10 mouse cellular contexts compared by ENCODE assay signal in genomic region chr9:44342605-44343004, GRCm38 (mm10). TPM values are rescaled to one million over a fixed set of nuclear protein-coding genes. Genes with fewer than 3 reads are reported as not detected.
DNase-seq lines count a peak whose midpoint lies in the region; ATAC-seq and TF ChIP-seq lines count a peak whose summit lies in the region.
"Had no signal": no experiment of that assay in that cellular context is flagged by ENCODE, and none has a peak within 500 bp of the region (broad histone marks: within the 10 kb centered on the region; RNA-seq: fewer than 3 reads in every experiment).

No protein-coding gene starts in this region.

- peak overlapping the region; percentile 69; the same call in 1 of the 2 replicates for H3K4me2 ChIP-seq in midbrain, embryonic 12.5 days (replicated peaks)
- no peak overlapping the region for H3K4me2 ChIP-seq in midbrain, postnatal 0 days (ENCODE audit: low read depth, low read length, poor library complexity, severe bottlenecking)
- H3K4me2 ChIP-seq in intestine, embryonic 16.5 days (ENCODE audit: low read depth, low read length), result peak overlapping the region; percentile 62
- H3K4me2 ChIP-seq in stomach, embryonic 15.5 days, result peak overlapping the region; percentile 80

- intact Hi-C loops in heart, postnatal 14 days (cut with DNase I), result loop anchor here (5.0 kb wide), 2 partner anchors 95 to 210 kb away; partner anchors contain the start of gene Mcam

- peaks cover 28% of the 10 kb centered on the region for H3K4me1 ChIP-seq in heart, embryonic 10.5 days
- H3K4me1 ChIP-seq in midbrain, embryonic 12.5 days, result peaks cover 21% of the 10 kb centered on the region
- H3K4me1 ChIP-seq in midbrain, postnatal 0 days (ENCODE audit: insufficient read depth, low read length), result 0 out of 2 replicates have a peak, but pooled peaks cover 9% of the 10 kb centered on the region
- peaks cover 14% of the 10 kb centered on the region for H3K4me1 ChIP-seq in intestine, embryonic 16.5 days (ENCODE audit: control insufficient read depth, insufficient read depth, low read length)
- H3K4me1 ChIP-seq in stomach, embryonic 15.5 days, result peaks cover 16% of the 10 kb centered on the region

- ATAC-seq in midbrain, embryonic 12.5 days (ENCODE audit: low FRiP score, low read depth), result no peak
- ATAC-seq in midbrain, postnatal 0 days (ENCODE audit: low FRiP score), result no peak
- ATAC-seq in intestine, embryonic 16.5 days, result no peak
- ATAC-seq in stomach, embryonic 15.5 days (ENCODE audit: insufficient read depth, low FRiP score, low read depth), result no peak

- peak overlapping the region; percentile 80 for H3K4me3 ChIP-seq in heart, embryonic 10.5 days
- 0 out of 2 replicates have a peak overlapping the region, but pooled peaks have one; percentile 0 for H3K4me3 ChIP-seq in midbrain, embryonic 12.5 days
- no peak overlapping the region for H3K4me3 ChIP-seq in midbrain, postnatal 0 days (ENCODE audit: low read depth, low read length)
- H3K4me3 ChIP-seq in intestine, embryonic 16.5 days (ENCODE audit: low read length), result peak overlapping the region; percentile 84
- no peak overlapping the region for H3K4me3 ChIP-seq in stomach, embryonic 15.5 days (replicated peaks)

- H3K9ac ChIP-seq in midbrain, embryonic 12.5 days (replicated peaks), result no peak overlapping the region
- H3K9ac ChIP-seq in midbrain, postnatal 0 days (replicated peaks; ENCODE audit: low read length, poor library complexity, severe bottlenecking), result no peak overlapping the region
- H3K9ac ChIP-seq in intestine, embryonic 16.5 days (ENCODE audit: low read depth, low read length), result peak overlapping the region; percentile 87
- peak overlapping the region; percentile 52; the same call in 1 of the 2 replicates for H3K9ac ChIP-seq in stomach, embryonic 15.5 days

- no peaks in the 10 kb centered on the region for H3K27me3 ChIP-seq in heart, embryonic 10.5 days (ENCODE audit: insufficient read depth, poor library complexity, severe bottlenecking)
- H3K27me3 ChIP-seq in midbrain, embryonic 12.5 days, result no peaks in the 10 kb centered on the region
- no peaks in the 10 kb centered on the region for H3K27me3 ChIP-seq in midbrain, postnatal 0 days (ENCODE audit: insufficient read depth, low read length)
- no peaks in the 10 kb centered on the region for H3K27me3 ChIP-seq in intestine, embryonic 16.5 days (replicated peaks; ENCODE audit: control insufficient read depth, insufficient read depth, low read length)
- no peaks in the 10 kb centered on the region for H3K27me3 ChIP-seq in stomach, embryonic 15.5 days (replicated peaks)

- peak overlapping the region; percentile 99 for H3K27ac ChIP-seq in heart, embryonic 10.5 days
- no peak overlapping the region for H3K27ac ChIP-seq in midbrain, embryonic 12.5 days (replicated peaks)
- no peak overlapping the region for H3K27ac ChIP-seq in midbrain, postnatal 0 days (ENCODE audit: low read depth, low read length)
- H3K27ac ChIP-seq in intestine, embryonic 16.5 days (ENCODE audit: low read length), result no peak overlapping the region
- peak overlapping the region; percentile 100 for H3K27ac ChIP-seq in stomach, embryonic 15.5 days

- peaks cover 51% of the 10 kb centered on the region for H3K36me3 ChIP-seq in heart, embryonic 10.5 days
- H3K36me3 ChIP-seq in midbrain, embryonic 12.5 days, result peaks cover 33% of the 10 kb centered on the region
- peaks cover 14% of the 10 kb centered on the region for H3K36me3 ChIP-seq in midbrain, postnatal 0 days (ENCODE audit: insufficient read depth, low read length)
- peaks cover 11% of the 10 kb centered on the region for H3K36me3 ChIP-seq in intestine, embryonic 16.5 days (ENCODE audit: control insufficient read depth, insufficient read depth, low read length)
- peaks cover 13% of the 10 kb centered on the region for H3K36me3 ChIP-seq in stomach, embryonic 15.5 days

- WGBS in heart, embryonic 10.5 days, result 73% methylated on average over 1 of the region's 1 CpGs
- 95% methylated on average over 1 of the region's 1 CpGs for WGBS in midbrain, embryonic 12.5 days
- WGBS in midbrain, postnatal 0 days, result 100% methylated on average over 1 of the region's 1 CpGs
- 82% methylated on average over 1 of the region's 1 CpGs for WGBS in intestine, embryonic 16.5 days
- WGBS in stomach, embryonic 15.5 days, result 75% methylated on average over 1 of the region's 1 CpGs

- no peak for TF ChIP-seq CTCF in midbrain, postnatal 0 days (IDR thresholded peaks at IDR 0.05)

- DNase-seq in heart, embryonic 10.5 days (ENCODE audit: low spot score), result no peak
- no peak for DNase-seq in heart, postnatal 14 days
- no peak for DNase-seq in midbrain, postnatal 0 days (ENCODE audit: low spot score)
- no peak for DNase-seq in embryo, embryonic 9.5 days (ENCODE audit: extremely low spot score)
- no peak for DNase-seq in adrenal gland, adult 18-20 months (ENCODE audit: low spot score in 2 of 2)
- DNase-seq: kidney, adult 2 months; lung, adult 18-20 months had no signal

- no peaks in the 10 kb centered on the region for H3K9me3 ChIP-seq in heart, embryonic 10.5 days
- no peaks in the 10 kb centered on the region for H3K9me3 ChIP-seq in midbrain, embryonic 12.5 days
- H3K9me3 ChIP-seq in midbrain, postnatal 0 days (ENCODE audit: low read length), result no peaks in the 10 kb centered on the region
- H3K9me3 ChIP-seq in intestine, embryonic 16.5 days (ENCODE audit: control insufficient read depth, low read length), result no peaks in the 10 kb centered on the region
- H3K9me3 ChIP-seq in stomach, embryonic 15.5 days, result no peaks in the 10 kb centered on the region

RNA-seq across cellular contexts. Expression of gene Hmbs, which starts 1.4 kb away (rescaled TPM):
- 276 and 285 TPM in 2 replicates for polyA plus RNA-seq in heart, embryonic 10.5 days (2016; fragmentation: Nextera tagmentation; extraction: Ambion mirVana)
- 10 to 100 TPM; 44.4 to 46.8 TPM for total RNA-seq in heart, postnatal 14 days (2021)
- polyA plus RNA-seq in midbrain, embryonic 12.5 days (2016; fragmentation: Nextera tagmentation; extraction: Ambion mirVana), result 96.4 and 109 TPM in 2 replicates
- total RNA-seq in midbrain, postnatal 0 days (2014; rRNA removed), result 30.1 and 31.7 TPM in 2 replicates
- polyA plus RNA-seq in midbrain, postnatal 0 days (2015; fragmentation: Nextera tagmentation; extraction: Ambion mirVana), result 55.5 and 56.9 TPM in 2 replicates
- 134 and 155 TPM in 2 replicates for polyA plus RNA-seq in intestine, embryonic 16.5 days (2015; fragmentation: Nextera tagmentation; extraction: Ambion mirVana)
- 155 and 202 TPM in 2 replicates for polyA plus RNA-seq in stomach, embryonic 15.5 days (2015; fragmentation: Nextera tagmentation; extraction: Ambion mirVana)
- 10 to 100 TPM; 52.3 to 87.5 TPM for total RNA-seq in adrenal gland, adult 18-20 months (2021)

RNA-seq across cellular contexts. Expression of gene H2afx, which starts 8.1 kb away (rescaled TPM):
- 258 and 270 TPM in 2 replicates for polyA plus RNA-seq in heart, embryonic 10.5 days (2016; fragmentation: Nextera tagmentation; extraction: Ambion mirVana)
- total RNA-seq in heart, postnatal 14 days (2021), result 10 to 100 TPM; 21.6 to 35.0 TPM
- 351 and 363 TPM in 2 replicates for polyA plus RNA-seq in midbrain, embryonic 12.5 days (2016; fragmentation: Nextera tagmentation; extraction: Ambion mirVana)
- total RNA-seq in midbrain, postnatal 0 days (2014; rRNA removed), result 91.7 and 145 TPM in 2 replicates
- 112 and 119 TPM in 2 replicates for polyA plus RNA-seq in midbrain, postnatal 0 days (2015; fragmentation: Nextera tagmentation; extraction: Ambion mirVana)
- 268 and 278 TPM in 2 replicates for polyA plus RNA-seq in intestine, embryonic 16.5 days (2015; fragmentation: Nextera tagmentation; extraction: Ambion mirVana)
- polyA plus RNA-seq in stomach, embryonic 15.5 days (2015; fragmentation: Nextera tagmentation; extraction: Ambion mirVana), result 260 and 267 TPM in 2 replicates
- 10 to 100 TPM; 26.8 to 34.4 TPM for total RNA-seq in adrenal gland, adult 18-20 months (2021)

RNA-seq across cellular contexts. Expression of gene Dpagt1, which starts 16.8 kb away (rescaled TPM):
- 35.2 and 36.6 TPM in 2 replicates for polyA plus RNA-seq in heart, embryonic 10.5 days (2016; fragmentation: Nextera tagmentation; extraction: Ambion mirVana)
- total RNA-seq in heart, postnatal 14 days (2021), result 10 to 100 TPM; 18.8 to 21.0 TPM
- 34.7 and 39.1 TPM in 2 replicates for polyA plus RNA-seq in midbrain, embryonic 12.5 days (2016; fragmentation: Nextera tagmentation; extraction: Ambion mirVana)
- 23.2 and 27.2 TPM in 2 replicates for total RNA-seq in midbrain, postnatal 0 days (2014; rRNA removed)
- 33.6 and 34.1 TPM in 2 replicates for polyA plus RNA-seq in midbrain, postnatal 0 days (2015; fragmentation: Nextera tagmentation; extraction: Ambion mirVana)
- polyA plus RNA-seq in intestine, embryonic 16.5 days (2015; fragmentation: Nextera tagmentation; extraction: Ambion mirVana), result 39.3 and 42.7 TPM in 2 replicates
- polyA plus RNA-seq in stomach, embryonic 15.5 days (2015; fragmentation: Nextera tagmentation; extraction: Ambion mirVana), result 33.2 and 33.5 TPM in 2 replicates
- total RNA-seq in adrenal gland, adult 18-20 months (2021), result 10 to 100 TPM; 21.7 to 30.9 TPM

RNA-seq across cellular contexts. Expression of gene Vps11, which starts 18.9 kb away (rescaled TPM):
- polyA plus RNA-seq in heart, embryonic 10.5 days (2016; fragmentation: Nextera tagmentation; extraction: Ambion mirVana), result 22.8 and 26.3 TPM in 2 replicates
- 10 to 100 TPM; 17.8 to 19.5 TPM for total RNA-seq in heart, postnatal 14 days (2021)
- polyA plus RNA-seq in midbrain, embryonic 12.5 days (2016; fragmentation: Nextera tagmentation; extraction: Ambion mirVana), result 36.5 and 40.8 TPM in 2 replicates
- total RNA-seq in midbrain, postnatal 0 days (2014; rRNA removed), result 41.5 and 42.6 TPM in 2 replicates
- polyA plus RNA-seq in midbrain, postnatal 0 days (2015; fragmentation: Nextera tagmentation; extraction: Ambion mirVana), result 41.5 and 43.3 TPM in 2 replicates
- polyA plus RNA-seq in intestine, embryonic 16.5 days (2015; fragmentation: Nextera tagmentation; extraction: Ambion mirVana), result 37.1 and 40.2 TPM in 2 replicates
- polyA plus RNA-seq in stomach, embryonic 15.5 days (2015; fragmentation: Nextera tagmentation; extraction: Ambion mirVana), result 25.8 and 26.4 TPM in 2 replicates
- 10 to 100 TPM; 52.5 to 70.4 TPM for total RNA-seq in adrenal gland, adult 18-20 months (2021)

RNA-seq across cellular contexts. Expression of gene C2cd2l, which starts 22.5 kb away (rescaled TPM):
- 6.9 and 9.5 TPM in 2 replicates for polyA plus RNA-seq in heart, embryonic 10.5 days (2016; fragmentation: Nextera tagmentation; extraction: Ambion mirVana)
- 10 to 100 TPM; 15.8 to 16.6 TPM for total RNA-seq in heart, postnatal 14 days (2021)
- polyA plus RNA-seq in midbrain, embryonic 12.5 days (2016; fragmentation: Nextera tagmentation; extraction: Ambion mirVana), result 19.0 and 19.7 TPM in 2 replicates
- total RNA-seq in midbrain, postnatal 0 days (2014; rRNA removed), result 48.9 and 57.1 TPM in 2 replicates
- polyA plus RNA-seq in midbrain, postnatal 0 days (2015; fragmentation: Nextera tagmentation; extraction: Ambion mirVana), result 22.6 and 23.6 TPM in 2 replicates
- polyA plus RNA-seq in intestine, embryonic 16.5 days (2015; fragmentation: Nextera tagmentation; extraction: Ambion mirVana), result 15.3 and 16.5 TPM in 2 replicates
- 7.9 and 10.1 TPM in 2 replicates for polyA plus RNA-seq in stomach, embryonic 15.5 days (2015; fragmentation: Nextera tagmentation; extraction: Ambion mirVana)
- total RNA-seq in adrenal gland, adult 18-20 months (2021), result 10 to 100 TPM; 35.2 to 41.7 TPM

Comparison
In these comparisons a context has a peak if more than half of its experiments do, and no peak if none do; other contexts are left out.
1. H3K4me3 ChIP-seq: peak in heart, embryonic 10.5 days (single experiment), midbrain, embryonic 12.5 days (single experiment) and intestine, embryonic 16.5 days (single experiment); none in midbrain, postnatal 0 days (single experiment) and stomach, embryonic 15.5 days (single experiment).
2. H3K27ac ChIP-seq: peak in heart, embryonic 10.5 days (single experiment) and stomach, embryonic 15.5 days (single experiment); none in midbrain, embryonic 12.5 days (single experiment), midbrain, postnatal 0 days (single experiment) and intestine, embryonic 16.5 days (single experiment).
3. H3K9ac ChIP-seq: peak in intestine, embryonic 16.5 days (single experiment) and stomach, embryonic 15.5 days (single experiment); none in midbrain, embryonic 12.5 days (single experiment) and midbrain, postnatal 0 days (single experiment).